Mouse (Mus musculus) thymus, adult 2 months (tissue): ENCODE measurements around the gene Cacng6.

Experiments used
- CTCF ChIP-seq: fragments of 200-500 bp; IDR thresholded peaks from 2 replicates; pipeline ENCODE4 v1.5.1; 2012; ENCODE audit warnings: mild to moderate bottlenecking, control low read depth, low read length, moderate library complexity, borderline replicate concordance; ENCODE audit not compliant: control insufficient read depth, poor library complexity, insufficient read depth; ENCODE audit errors: extremely low read depth
- POLR2A ChIP-seq: fragments of 200-500 bp; IDR thresholded peaks from 2 replicates; pipeline ENCODE4 v1.6.1; 2012; ENCODE audit warnings: mild to moderate bottlenecking, low read length, control low read depth, moderate library complexity; ENCODE audit not compliant: control insufficient read depth, poor library complexity, insufficient read depth; ENCODE audit errors: extremely low read depth

GRCm38 (mm10) chr7:3388885-3389284 lies 35.1 kb upstream of the Cacng6 start:
- TF ChIP-seq POLR2A: no peak
- TF ChIP-seq CTCF: no peak
